Mouse (Mus musculus) fibroblast of lung, adult 2 months (primary cell): ENCODE data around the gene Adamtsl1.

Source experiments
- DNase-seq: peaks from one replicate; pipeline ENCODE4 v3.0.0-alpha.2; 2011; ENCODE audit warnings: low read depth

The Adamtsl1 gene

GRCm38 (mm10) chr4:85801805-85802204 lies 287.8 kb downstream of the Adamtsl1 start:
- DNase-seq, result peak; percentile 42

DNA sequence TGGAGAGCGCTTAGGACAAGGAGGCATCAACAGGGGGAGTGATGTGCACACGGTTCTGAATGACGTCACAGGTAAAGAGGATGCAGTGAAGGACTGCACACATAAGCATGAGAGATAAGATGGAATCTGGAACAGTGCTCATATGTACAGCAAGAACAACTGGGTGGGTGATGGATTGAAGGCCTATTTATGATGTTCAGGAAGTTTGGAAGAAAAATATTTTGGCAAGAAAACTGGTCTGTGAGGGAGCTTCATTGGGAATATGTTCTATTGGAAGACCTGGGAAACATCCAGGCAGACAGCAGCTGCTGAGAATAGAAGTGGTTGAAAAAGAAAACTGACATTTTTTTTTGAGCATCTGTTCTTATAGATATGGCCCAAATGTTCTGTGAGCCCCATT lies 300.4 kb downstream of the Adamtsl1 start:
- DNase-seq, result no peak

DNA sequence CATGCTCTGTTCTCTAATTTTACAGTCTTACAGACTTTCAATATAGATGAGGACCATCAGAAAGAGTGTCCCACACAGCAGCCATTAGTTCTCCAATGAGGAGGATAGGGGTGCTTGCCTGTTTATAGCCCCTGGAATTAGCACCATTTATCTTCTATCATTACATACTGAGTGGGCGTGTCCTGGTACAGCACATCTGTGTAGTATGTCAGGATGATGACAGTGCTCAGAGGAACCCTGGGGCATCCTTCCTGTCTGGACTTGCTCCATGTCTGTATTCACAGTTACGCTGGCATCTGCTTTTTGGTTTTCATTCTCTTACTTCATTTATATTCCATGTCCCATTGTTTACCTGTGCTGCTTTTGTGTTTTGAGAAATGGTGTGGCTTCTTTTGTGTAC lies 304.5 kb downstream of the Adamtsl1 start:
- DNase-seq, result no peak

- DNase-seq, result peak; percentile 2
Observed at GRCm38 (mm10) chr4:85819169-85819568, 305.2 kb downstream of the Adamtsl1 start.

DNA sequence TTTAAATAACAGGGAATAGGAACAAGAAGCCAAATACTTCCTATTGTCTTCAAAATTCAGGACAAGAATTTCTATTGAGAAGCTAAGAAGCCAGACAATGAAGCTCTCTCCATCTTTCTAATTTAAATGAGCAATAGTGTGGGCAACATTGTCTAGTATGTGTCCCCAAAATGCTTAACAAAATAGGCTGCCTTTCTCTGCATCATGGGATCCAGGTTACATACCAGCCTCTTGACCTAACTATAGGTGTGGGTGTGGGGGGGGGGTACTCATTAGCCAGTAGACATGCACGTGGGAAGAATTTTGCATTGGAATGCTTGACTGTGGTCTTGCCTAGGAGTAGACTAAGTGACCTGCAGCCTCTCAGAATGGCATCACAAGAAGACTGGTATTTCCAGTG lies 305.9 kb downstream of the Adamtsl1 start:
- DNase-seq, result no peak

DNA sequence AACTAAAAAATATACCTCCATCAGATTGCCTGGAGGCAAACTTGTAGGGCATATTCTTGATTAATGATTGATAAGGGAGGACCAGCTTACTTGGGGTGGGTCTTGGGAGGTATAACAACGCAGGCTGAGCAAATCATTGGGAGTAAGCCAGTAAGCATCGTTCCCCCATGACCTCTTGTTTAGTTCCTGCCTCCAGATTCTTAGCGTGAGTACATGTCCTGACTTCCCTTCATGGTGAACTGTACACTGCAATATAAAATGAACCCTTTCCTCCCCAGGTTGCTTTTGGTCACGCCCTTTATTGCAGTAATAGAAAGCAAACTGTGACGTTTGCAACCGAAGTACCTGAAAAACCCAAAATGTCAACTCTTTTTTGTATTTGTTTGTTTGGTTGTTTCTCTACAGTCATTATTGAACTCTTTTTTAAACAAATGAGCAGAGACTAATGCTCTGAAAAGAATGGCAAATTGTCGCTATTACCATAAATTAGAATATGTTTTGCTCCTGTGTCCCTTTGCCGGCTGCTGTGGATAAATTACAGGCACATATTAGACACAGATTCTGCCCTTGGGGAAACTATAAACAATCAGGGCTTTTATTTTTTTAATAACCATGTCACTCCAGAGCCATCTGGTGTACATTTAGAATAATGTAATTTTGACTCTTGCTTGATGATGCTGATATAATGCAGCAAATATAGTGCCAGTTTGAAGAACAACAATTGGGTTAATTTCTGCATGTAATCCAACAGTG lies 310.2 kb downstream of the Adamtsl1 start:
- DNase-seq, result no peak

- DNase-seq, result no peak
Observed at GRCm38 (mm10) chr4:85824705-85825085, 310.7 kb downstream of the Adamtsl1 start.

DNA sequence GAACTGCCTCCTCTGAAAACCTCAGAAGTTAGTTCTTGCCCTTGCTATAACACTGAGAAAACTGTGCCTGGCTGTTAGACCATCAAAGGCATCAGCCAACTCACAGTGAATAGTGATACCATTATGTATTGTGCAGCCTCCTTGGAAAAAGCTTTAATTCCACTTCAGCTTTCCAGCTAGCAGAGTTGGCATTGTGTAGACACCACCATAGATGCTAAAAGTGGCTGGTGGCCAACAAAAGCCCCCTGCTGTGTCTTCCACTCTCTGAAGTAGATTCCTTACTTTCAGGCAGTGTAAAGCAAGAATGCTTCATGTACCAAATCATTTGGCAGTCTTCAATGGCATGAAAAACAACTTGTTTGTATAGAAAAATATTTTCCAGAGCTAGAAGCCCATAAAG lies 323.1 kb downstream of the Adamtsl1 start:
- DNase-seq, result peak; percentile 23

DNA sequence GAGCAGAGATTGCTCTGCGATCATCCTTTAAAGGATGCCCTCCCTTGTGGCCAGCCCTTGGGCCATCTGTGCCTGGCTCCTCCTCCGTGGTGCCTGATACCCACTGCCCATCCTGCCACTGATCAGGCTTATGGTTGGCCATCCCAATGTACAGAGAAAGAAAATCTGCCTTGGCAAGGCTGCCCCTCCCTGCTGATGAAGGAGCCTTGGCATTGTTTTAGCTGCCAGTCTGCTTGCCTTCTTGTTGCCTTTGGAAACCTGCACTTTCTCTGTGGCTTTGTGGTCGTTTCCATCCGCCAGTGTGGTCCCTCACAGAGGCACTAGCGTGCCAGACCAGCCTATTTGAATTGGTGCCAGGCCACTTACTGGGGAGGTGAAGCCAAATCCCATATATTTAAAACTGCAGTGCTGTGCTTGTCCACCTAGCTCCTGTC lies 323.6 kb downstream of the Adamtsl1 start:
- DNase-seq, result peak; percentile 87

GRCm38 (mm10) chr4:85838031-85838430 lies 324.1 kb downstream of the Adamtsl1 start:
- DNase-seq, result peak; percentile 1

DNA sequence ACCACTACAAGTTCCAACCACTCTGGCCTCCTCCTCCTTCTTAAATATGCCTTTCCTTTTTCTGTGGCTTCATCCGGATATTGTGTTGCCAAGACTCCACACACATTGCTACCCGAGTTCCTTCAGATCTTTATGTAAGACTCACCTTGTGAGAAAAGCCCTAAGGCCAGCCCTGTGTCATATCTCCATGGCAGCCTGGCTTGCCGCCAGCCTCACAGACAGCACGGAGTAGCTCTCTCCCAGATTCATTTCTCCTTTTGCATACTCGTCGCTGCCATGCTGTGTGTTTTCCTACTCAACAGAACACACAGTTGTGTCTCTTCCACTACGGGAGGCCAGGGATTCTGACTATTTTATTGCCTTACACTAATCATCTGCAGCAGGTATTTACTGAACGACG lies 328.1 kb downstream of the Adamtsl1 start:
- no peak for DNase-seq

DNA sequence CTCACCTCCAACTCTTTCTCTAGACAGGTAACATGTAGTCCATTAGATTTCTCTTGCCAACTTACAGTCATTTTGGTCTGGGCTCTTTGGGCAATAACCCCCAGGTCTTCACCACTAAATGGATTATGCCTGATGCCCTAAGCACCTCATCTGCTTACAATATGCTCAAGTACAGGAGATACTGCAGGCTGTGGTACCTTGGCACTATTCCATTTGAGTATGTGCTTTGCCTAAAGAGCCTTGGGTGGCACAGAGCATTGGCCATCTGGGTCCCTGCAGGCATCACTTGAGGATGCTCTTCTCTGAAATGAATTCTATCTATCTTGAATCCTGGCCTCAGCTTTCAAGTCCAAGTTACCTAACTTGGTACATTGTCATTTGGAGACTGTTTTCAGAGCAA lies 330.4 kb downstream of the Adamtsl1 start:
- DNase-seq, result no peak

DNA sequence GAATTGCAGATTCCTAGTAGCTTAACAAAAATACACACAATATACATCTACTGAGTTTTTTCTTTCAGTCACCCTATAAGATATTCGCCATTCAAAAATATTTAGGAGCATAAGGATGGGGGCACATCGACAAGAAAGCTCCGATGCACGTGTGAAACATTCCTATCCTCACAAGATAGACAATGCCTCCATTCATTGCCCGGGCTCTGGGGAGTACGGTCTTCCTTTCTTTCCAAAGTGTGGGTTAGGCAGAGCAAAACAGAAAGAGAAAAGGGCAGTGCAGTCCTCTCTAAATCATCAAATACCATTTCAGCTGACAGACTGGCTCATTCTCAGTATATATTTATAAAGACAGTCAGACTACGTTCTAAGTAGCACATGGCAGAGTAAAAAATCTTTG lies 332.0 kb downstream of the Adamtsl1 start:
- no peak for DNase-seq

- DNase-seq, result no peak
Observed at GRCm38 (mm10) chr4:85853401-85853800, 339.4 kb downstream of the Adamtsl1 start.

- no peak for DNase-seq
Observed at GRCm38 (mm10) chr4:85854507-85854906, 340.5 kb downstream of the Adamtsl1 start.

- DNase-seq, result no peak
Observed at GRCm38 (mm10) chr4:85879376-85879775, 365.4 kb downstream of the Adamtsl1 start.

DNA sequence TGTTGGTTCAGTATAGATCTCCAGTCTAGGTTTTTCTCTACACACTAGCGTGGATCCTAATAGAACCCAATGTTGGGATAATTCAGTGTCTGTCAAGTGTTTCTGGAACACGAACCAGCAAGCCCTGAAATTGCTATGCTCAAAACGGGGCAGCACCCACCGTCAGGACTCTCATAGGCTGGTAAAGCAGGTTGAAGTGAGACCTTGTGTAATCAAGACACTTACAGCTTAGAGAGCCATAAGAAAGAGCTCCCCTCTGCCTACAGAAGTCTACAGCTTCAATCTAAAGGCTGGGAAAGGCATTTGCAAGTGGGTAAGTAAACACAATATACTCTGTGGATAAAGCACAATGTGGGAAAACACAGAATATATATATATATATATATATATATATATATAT lies 367.3 kb downstream of the Adamtsl1 start:
- no peak for DNase-seq

- peak; percentile 25 for DNase-seq
Observed at GRCm38 (mm10) chr4:85884031-85884430, 370.1 kb downstream of the Adamtsl1 start.

DNA sequence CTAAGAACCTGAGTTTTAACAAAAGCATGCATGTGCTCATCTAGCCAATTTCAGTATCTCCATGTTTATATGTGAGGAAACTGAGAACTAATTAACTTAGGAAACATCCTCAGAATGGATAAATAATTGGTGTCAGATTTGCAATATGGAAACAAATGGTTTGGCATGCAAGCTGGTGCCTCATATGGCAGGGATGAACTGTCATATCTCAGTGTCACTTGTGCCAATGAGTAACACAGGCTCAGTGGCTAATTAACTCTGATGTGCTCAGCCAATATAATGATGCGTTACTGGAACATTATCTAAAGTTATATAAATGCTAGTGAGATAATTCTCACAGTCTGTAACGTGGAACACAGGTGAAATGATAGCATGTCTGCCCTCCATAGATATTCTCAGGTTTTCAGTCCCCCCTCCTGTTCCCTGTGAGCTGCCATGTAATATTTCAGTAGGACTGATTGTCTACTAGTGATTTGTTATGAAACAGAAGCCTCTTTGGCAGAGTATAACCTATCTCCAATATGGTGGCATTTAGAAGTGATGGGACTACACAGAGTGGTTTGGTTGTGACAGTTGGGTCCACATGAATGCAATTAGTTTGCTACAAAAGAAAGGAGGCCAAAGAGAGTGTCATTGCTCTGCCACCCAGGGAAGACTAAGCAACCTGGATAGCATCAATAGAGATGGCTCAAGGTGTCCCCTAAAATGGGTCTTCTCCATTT lies 376.1 kb downstream of the Adamtsl1 start:
- DNase-seq, result no peak

- DNase-seq, result no peak
Observed at GRCm38 (mm10) chr4:85901316-85901715, 387.3 kb downstream of the Adamtsl1 start.

- DNase-seq, result no peak
Observed at GRCm38 (mm10) chr4:85904217-85904616, 390.2 kb downstream of the Adamtsl1 start.

DNA sequence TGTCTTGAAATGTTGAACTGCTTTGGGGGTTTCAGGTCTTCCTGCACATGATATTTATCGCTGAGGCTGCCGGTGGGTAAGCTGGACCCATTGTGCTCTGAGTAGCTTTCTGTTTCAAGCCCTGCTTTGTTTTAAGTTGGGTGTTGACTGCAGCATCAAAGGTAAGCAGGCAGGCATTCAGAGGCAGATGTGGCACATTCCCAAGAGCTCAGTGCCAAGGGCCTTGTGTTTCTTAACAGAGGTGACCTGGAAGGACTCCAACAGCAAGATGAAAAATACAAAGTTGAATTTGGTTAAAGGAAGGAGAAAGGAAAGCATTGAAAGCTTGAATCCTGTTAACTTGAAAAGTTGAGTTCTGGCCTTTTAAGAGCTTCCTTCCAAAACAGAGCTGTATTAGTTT lies 402.1 kb downstream of the Adamtsl1 start:
- peak; percentile 49 for DNase-seq

GRCm38 (mm10) chr4:85918366-85918765 lies 404.4 kb downstream of the Adamtsl1 start:
- no peak for DNase-seq

- DNase-seq, result no peak
Observed at GRCm38 (mm10) chr4:85920474-85920873, 406.5 kb downstream of the Adamtsl1 start.
